Comparison of ENCODE assay signal across 16 mouse cellular contexts in genomic region chr13:36190577-36190976, GRCm38 (mm10).
DNase-seq lines count a peak whose midpoint lies in the region; ATAC-seq lines count a peak whose summit lies in the region.
"Had no signal": no experiment of that assay in that cellular context is flagged by ENCODE, and none has a peak within 500 bp of the region (broad histone marks: within the 10 kb centered on the region; RNA-seq: fewer than 3 reads in every experiment).

No protein-coding gene starts in this region.

- peak overlapping the region; percentile 87 for H3K4me3 ChIP-seq in megakaryocyte, embryonic 14.5 days (replicated peaks)
- H3K4me3 ChIP-seq: embryonic facial prominence, embryonic 13.5 days; forebrain, embryonic 15.5 days; heart, embryonic 13.5 days; hindbrain, embryonic 15.5 days; limb, embryonic 13.5 days had no signal

- H3K27me3 ChIP-seq in megakaryocyte, embryonic 14.5 days (replicated peaks): no peaks in the 10 kb centered on the region
- no peaks in the 10 kb centered on the region for H3K27me3 ChIP-seq in splenic B cell, adult 2 months (ENCODE audit: control insufficient read depth, insufficient read depth, low read length, poor library complexity, severe bottlenecking)
- H3K27me3 ChIP-seq: embryonic facial prominence, embryonic 13.5 days; forebrain, embryonic 15.5 days; heart, embryonic 13.5 days; hindbrain, embryonic 15.5 days; limb, embryonic 13.5 days had no signal

- peaks cover 18% of the 10 kb centered on the region for H3K4me1 ChIP-seq in megakaryocyte, embryonic 14.5 days
- H3K4me1 ChIP-seq: embryonic facial prominence, embryonic 13.5 days; forebrain, embryonic 15.5 days; heart, embryonic 13.5 days; hindbrain, embryonic 15.5 days; limb, embryonic 13.5 days had no signal

- no peak for ATAC-seq in megakaryocyte, adult 5-6 weeks (ENCODE audit: poor library complexity, severe bottlenecking)
- peak; percentile 62 to 65; a peak in 3 of 4 replicates for ATAC-seq in hematopoietic stem cell, adult 5-6 weeks (replicated peaks in 1 of 2; ENCODE audit: insufficient read depth in 1 of 2, low FRiP score in 2 of 2, low TSS enrichment in 1 of 2, low read depth in 1 of 2, poor library complexity in 2 of 2, severe bottlenecking in 2 of 2)
- ATAC-seq: forebrain, embryonic 15.5 days had no signal

- H3K36me3 ChIP-seq in megakaryocyte, embryonic 14.5 days (replicated peaks; ENCODE audit: low read length): no peaks in the 10 kb centered on the region
- H3K36me3 ChIP-seq in splenic B cell, adult 2 months (ENCODE audit: control insufficient read depth, insufficient read depth, low read length, poor library complexity, severe bottlenecking): no peaks in the 10 kb centered on the region
- H3K36me3 ChIP-seq: embryonic facial prominence, embryonic 13.5 days; forebrain, embryonic 15.5 days; heart, embryonic 13.5 days; hindbrain, embryonic 15.5 days; limb, embryonic 13.5 days had no signal

- peak; percentile 14 for DNase-seq in adipocyte (ENCODE audit: low spot score)
- DNase-seq in splenic B cell, adult 2 months (ENCODE audit: low read depth, low spot score): peak; percentile 21
- no peak for DNase-seq in embryo, embryonic 9.5 days (ENCODE audit: extremely low spot score)
- no peak for DNase-seq in kidney, adult 11 months
- DNase-seq: cerebellum, adult 9-10 months; gastrocnemius, postnatal 14 days; retina, postnatal 1 day; thymus, adult 2 months had no signal

- H3K9me3 ChIP-seq in megakaryocyte, embryonic 14.5 days: no peaks in the 10 kb centered on the region
- H3K9me3 ChIP-seq: embryonic facial prominence, embryonic 13.5 days; forebrain, embryonic 15.5 days; heart, embryonic 13.5 days; hindbrain, embryonic 15.5 days; limb, embryonic 13.5 days had no signal

Comparison
In these comparisons a context has a peak if more than half of its experiments do, and no peak if none do; other contexts are left out.
1. DNase-seq: peak in adipocyte (single experiment) and splenic B cell, adult 2 months (single experiment); none in embryo, embryonic 9.5 days (single experiment) and kidney, adult 11 months (single experiment).